Mouse (Mus musculus) cerebellum, adult 2 months (tissue): ENCODE data around the gene Mark4.

Source experiments
- CTCF ChIP-seq: fragments of 200-500 bp; IDR thresholded peaks from 2 replicates; pipeline ENCODE4 v1.5.1; 2011; ENCODE audit warnings: low read depth, mild to moderate bottlenecking, control low read depth, low read length, moderate library complexity, borderline replicate concordance; ENCODE audit not compliant: insufficient read depth
- POLR2A ChIP-seq: fragments of 200-500 bp; IDR thresholded peaks from 2 replicates; pipeline ENCODE4 v1.6.1; 2011; ENCODE audit warnings: low read length, control low read depth, borderline replicate concordance; ENCODE audit not compliant: insufficient read depth

DNA sequence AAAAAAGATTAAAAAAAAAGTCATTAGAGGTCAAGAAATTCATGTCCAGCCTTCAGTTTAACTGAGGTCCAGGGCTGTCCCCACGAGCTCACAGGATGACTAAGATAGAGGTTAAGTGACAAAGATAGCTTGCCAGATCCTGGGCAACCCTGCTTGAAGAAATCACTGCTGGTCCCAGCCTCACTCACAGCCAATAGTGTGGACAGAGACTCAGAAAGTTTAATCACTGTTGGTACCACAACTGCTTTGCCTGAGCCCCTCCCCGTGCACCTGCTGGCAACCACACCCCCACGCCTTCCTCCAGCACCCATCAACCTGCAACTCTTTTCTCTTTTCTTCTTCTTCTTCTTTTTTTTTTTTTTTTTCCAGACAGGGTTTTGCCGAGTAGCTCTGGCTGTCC, 34.6 kb downstream of the Mark4 start:
- no peak for TF ChIP-seq CTCF
- no peak for TF ChIP-seq POLR2A
